Mouse (Mus musculus): ENCODE data around the gene Prpf19.

The Prpf19 gene

GRCm38 (mm10) chr19:10895708-10896107 is 677 bp downstream of the Prpf19 start:
- peak; percentile 65 for DNase-seq (ENCODE audit: low read depth, low spot score)

- no peak for DNase-seq (ENCODE audit: low read depth, low spot score)
Observed at GRCm38 (mm10) chr19:10896849-10897248, 1.8 kb downstream of the Prpf19 start.

GRCm38 (mm10) chr19:10897491-10897890 is 2.5 kb downstream of the Prpf19 start:
- no peak for DNase-seq (ENCODE audit: low read depth, low spot score)

- DNase-seq (ENCODE audit: low read depth, low spot score): no peak
Observed at GRCm38 (mm10) chr19:10900315-10900714, 5.3 kb downstream of the Prpf19 start.

GRCm38 (mm10) chr19:10901046-10901445 is 6.0 kb downstream of the Prpf19 start:
- DNase-seq (ENCODE audit: low read depth, low spot score): no peak

- DNase-seq (ENCODE audit: low read depth, low spot score): no peak
Observed at GRCm38 (mm10) chr19:10904512-10904911, 9.5 kb downstream of the Prpf19 start.

- DNase-seq (ENCODE audit: low read depth, low spot score): no peak
Observed at GRCm38 (mm10) chr19:10904927-10905727, 10.1 kb downstream of the Prpf19 start.

- DNase-seq (ENCODE audit: low read depth, low spot score): no peak
Observed at GRCm38 (mm10) chr19:10905728-10906000, 10.6 kb downstream of the Prpf19 start.

GRCm38 (mm10) chr19:10907891-10908290 is 12.9 kb downstream of the Prpf19 start:
- peak; percentile 79 for DNase-seq (ENCODE audit: low read depth, low spot score)

GRCm38 (mm10) chr19:10909087-10909721 is 14.2 kb downstream of the Prpf19 start:
- no peak for DNase-seq (ENCODE audit: low read depth, low spot score)

- no peak for DNase-seq (ENCODE audit: low read depth, low spot score)
Observed at GRCm38 (mm10) chr19:10914291-10914690, 19.3 kb downstream of the Prpf19 start.

GRCm38 (mm10) chr19:10914870-10915269 is 19.8 kb downstream of the Prpf19 start:
- no peak for DNase-seq (ENCODE audit: low read depth, low spot score)

- no peak for DNase-seq (ENCODE audit: low read depth, low spot score)
Observed at GRCm38 (mm10) chr19:10916506-10916905, 21.5 kb downstream of the Prpf19 start.

- DNase-seq (ENCODE audit: low read depth, low spot score): no peak
Observed at GRCm38 (mm10) chr19:10918321-10918991, 23.4 kb downstream of the Prpf19 start.

GRCm38 (mm10) chr19:10920532-10920931 is 25.5 kb downstream of the Prpf19 start, which contains the start of gene Zp1:
Gene Zp1, minus strand, starts transcription at chr19:10920632.
- DNase-seq (ENCODE audit: low read depth, low spot score): no peak

GRCm38 (mm10) chr19:10921058-10921457 is 26.0 kb downstream of the Prpf19 start:
- peak; percentile 52 for DNase-seq (ENCODE audit: low read depth, low spot score)

GRCm38 (mm10) chr19:10924220-10924619 is 29.2 kb downstream of the Prpf19 start:
- peak; percentile 71 for DNase-seq (ENCODE audit: low read depth, low spot score)

GRCm38 (mm10) chr19:10926123-10926621 is 31.1 kb downstream of the Prpf19 start:
- DNase-seq (ENCODE audit: low read depth, low spot score): no peak

GRCm38 (mm10) chr19:10926666-10927065 is 31.6 kb downstream of the Prpf19 start:
- DNase-seq (ENCODE audit: low read depth, low spot score): no peak

GRCm38 (mm10) chr19:10930641-10931040 is 35.6 kb downstream of the Prpf19 start:
- no peak for DNase-seq (ENCODE audit: low read depth, low spot score)

GRCm38 (mm10) chr19:10935029-10935428 is 40.0 kb downstream of the Prpf19 start:
- DNase-seq (ENCODE audit: low read depth, low spot score): no peak

GRCm38 (mm10) chr19:10936077-10936476 is 41.0 kb downstream of the Prpf19 start:
- no peak for DNase-seq (ENCODE audit: low read depth, low spot score)

All from 3T3-L1 (cell line).